In the genomic region with DNA sequence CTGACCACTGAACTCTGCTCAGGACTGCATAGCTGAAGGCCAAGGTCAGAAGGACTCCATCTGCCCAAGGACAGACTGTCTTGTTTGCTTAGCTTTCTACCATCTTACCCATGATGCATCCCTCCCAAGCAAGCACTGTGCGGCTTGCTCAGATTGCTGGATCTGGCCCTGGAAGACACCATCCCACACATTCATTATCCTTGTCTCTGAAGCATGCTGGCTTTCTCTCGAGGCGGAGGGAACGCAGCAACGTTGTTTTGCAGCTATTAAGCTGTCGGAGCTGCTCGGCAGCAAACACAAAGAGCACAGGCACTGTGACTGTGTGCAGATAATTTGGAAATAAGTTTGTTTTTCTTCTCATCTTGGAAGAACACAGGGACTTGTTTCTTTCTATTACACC, we compare ENCODE assay signal across 17 mouse cellular contexts.
DNase-seq lines count a peak whose midpoint lies in the region; ATAC-seq and TF ChIP-seq lines count a peak whose summit lies in the region.
"Had no signal": no experiment of that assay in that cellular context is flagged by ENCODE, and none has a peak within 500 bp of the region (broad histone marks: within the 10 kb centered on the region; RNA-seq: fewer than 3 reads in every experiment).

No protein-coding gene starts in this region.

- no peak for TF ChIP-seq CTCF in midbrain, postnatal 0 days (IDR thresholded peaks at IDR 0.05)

- ATAC-seq in kidney, embryonic 15.5 days (replicated peaks; ENCODE audit: low FRiP score), result no peak
- ATAC-seq in midbrain, postnatal 0 days (ENCODE audit: low FRiP score), result no peak
- ATAC-seq in hindbrain, embryonic 13.5 days (ENCODE audit: low FRiP score), result no peak
- ATAC-seq: hindbrain, postnatal 0 days; liver, postnatal 0 days; Patski had no signal

- peaks cover 4% of the 10 kb centered on the region; the same call in 1 of the 2 replicates for H3K4me1 ChIP-seq in kidney, embryonic 15.5 days
- H3K4me1 ChIP-seq in midbrain, postnatal 0 days (ENCODE audit: insufficient read depth, low read length), result no peaks in the 10 kb centered on the region
- no peaks in the 10 kb centered on the region for H3K4me1 ChIP-seq in hindbrain, embryonic 13.5 days (replicated peaks)
- H3K4me1 ChIP-seq: neural tube, embryonic 15.5 days had no signal

- intact Hi-C loops in left cerebral cortex, postnatal 14 days (cut with DNase I), result loop anchor here (10.0 kb wide), 1 partner anchor 172 kb away; no protein-coding TSS in a partner anchor

- H3K27ac ChIP-seq in kidney, embryonic 15.5 days, result no peak overlapping the region
- H3K27ac ChIP-seq in midbrain, postnatal 0 days (ENCODE audit: low read depth, low read length), result no peak overlapping the region
- H3K27ac ChIP-seq in hindbrain, embryonic 13.5 days, result no peak overlapping the region; the same call in 1 of the 2 replicates
- H3K27ac ChIP-seq: hindbrain, postnatal 0 days; limb, embryonic 12.5 days; neural tube, embryonic 15.5 days had no signal

- H3K4me3 ChIP-seq in kidney, embryonic 15.5 days (replicated peaks), result no peak overlapping the region
- no peak overlapping the region for H3K4me3 ChIP-seq in midbrain, postnatal 0 days (ENCODE audit: low read depth, low read length)
- no peak overlapping the region for H3K4me3 ChIP-seq in hindbrain, embryonic 13.5 days
- H3K4me3 ChIP-seq: limb, embryonic 12.5 days; neural tube, embryonic 15.5 days had no signal

- no peaks in the 10 kb centered on the region for H3K27me3 ChIP-seq in kidney, embryonic 15.5 days
- no peaks in the 10 kb centered on the region for H3K27me3 ChIP-seq in midbrain, postnatal 0 days (ENCODE audit: insufficient read depth, low read length)
- H3K27me3 ChIP-seq in hindbrain, embryonic 13.5 days, result no peaks in the 10 kb centered on the region
- H3K27me3 ChIP-seq: CH12.LX; limb, embryonic 12.5 days; neural tube, embryonic 15.5 days had no signal

- no peak overlapping the region for H3K4me2 ChIP-seq in kidney, embryonic 15.5 days
- H3K4me2 ChIP-seq in midbrain, postnatal 0 days (ENCODE audit: low read depth, low read length, poor library complexity, severe bottlenecking), result no peak overlapping the region
- no peak overlapping the region for H3K4me2 ChIP-seq in hindbrain, embryonic 13.5 days
- H3K4me2 ChIP-seq: limb, embryonic 12.5 days; neural tube, embryonic 15.5 days had no signal

- H3K9me3 ChIP-seq in kidney, embryonic 15.5 days (replicated peaks), result no peaks in the 10 kb centered on the region
- no peaks in the 10 kb centered on the region for H3K9me3 ChIP-seq in midbrain, postnatal 0 days (ENCODE audit: low read length)
- no peaks in the 10 kb centered on the region for H3K9me3 ChIP-seq in hindbrain, embryonic 13.5 days
- H3K9me3 ChIP-seq: limb, embryonic 12.5 days; neural tube, embryonic 15.5 days had no signal

- no peaks in the 10 kb centered on the region for H3K36me3 ChIP-seq in kidney, embryonic 15.5 days
- no peaks in the 10 kb centered on the region for H3K36me3 ChIP-seq in midbrain, postnatal 0 days (ENCODE audit: insufficient read depth, low read length)
- H3K36me3 ChIP-seq in hindbrain, embryonic 13.5 days, result no peaks in the 10 kb centered on the region
- H3K36me3 ChIP-seq: limb, embryonic 12.5 days; neural tube, embryonic 15.5 days had no signal

- DNase-seq in kidney, postnatal 4 days, result peak; percentile 10 to 26
- DNase-seq in adrenal gland, adult 8-10 months, result peak; percentile 27
- DNase-seq in adrenal gland, postnatal 14 days, result peak; percentile 25
- peak; percentile 58 to 62 for DNase-seq in left cerebral cortex, postnatal 14 days (ENCODE audit: low spot score in 2 of 2)
- no peak for DNase-seq in lung, postnatal 10 days
- DNase-seq in midbrain, postnatal 0 days (ENCODE audit: low spot score), result no peak
- DNase-seq: cerebellum, adult 2 months; embryo, embryonic 11 days; kidney, adult 8-10 months; liver, postnatal 0 days had no signal

- H3K9ac ChIP-seq in kidney, embryonic 15.5 days, result no peak overlapping the region
- H3K9ac ChIP-seq in midbrain, postnatal 0 days (replicated peaks; ENCODE audit: low read length, poor library complexity, severe bottlenecking), result no peak overlapping the region
- no peak overlapping the region for H3K9ac ChIP-seq in hindbrain, embryonic 13.5 days
- H3K9ac ChIP-seq: limb, embryonic 12.5 days; liver, postnatal 0 days; neural tube, embryonic 15.5 days had no signal

- WGBS in kidney, embryonic 15.5 days, result 45% methylated on average over 7 of the region's 7 CpGs
- WGBS in midbrain, postnatal 0 days, result 76% methylated on average over 7 of the region's 7 CpGs
- WGBS in hindbrain, embryonic 13.5 days, result 63% methylated on average over 7 of the region's 7 CpGs

Comparison
In these comparisons a context has a peak if more than half of its experiments do, and no peak if none do; other contexts are left out.
1. DNase-seq: peak in kidney, postnatal 4 days (2 of 2), adrenal gland, adult 8-10 months (single experiment), adrenal gland, postnatal 14 days (single experiment) and left cerebral cortex, postnatal 14 days (2 of 2); none in lung, postnatal 10 days (single experiment) and midbrain, postnatal 0 days (single experiment).